In genomic region chr1:179511895-179512294, GRCm38 (mm10) we compare ENCODE assay signal across 22 mouse cellular contexts. TPM values are rescaled to one million over a fixed set of nuclear protein-coding genes. Genes with fewer than 3 reads are reported as not detected.
A peak's percentile ranks its signal among the peaks of the same experiment; 100 is the strongest.
DNase-seq lines count a peak whose midpoint lies in the region; ATAC-seq lines count a peak whose summit lies in the region.
"Had no signal": no experiment of that assay in that cellular context is flagged by ENCODE, and none has a peak within 500 bp of the region (broad histone marks: within the 10 kb centered on the region; RNA-seq: fewer than 3 reads in every experiment).

No protein-coding gene starts in this region.

- no peaks in the 10 kb centered on the region for H3K27me3 ChIP-seq in forebrain, embryonic 14.5 days (replicated peaks; ENCODE audit: control insufficient read depth, insufficient read depth, low read length)
- H3K27me3 ChIP-seq in forebrain, embryonic 10.5 days (ENCODE audit: poor library complexity, severe bottlenecking), result no peaks in the 10 kb centered on the region
- H3K27me3 ChIP-seq in midbrain, embryonic 14.5 days (ENCODE audit: control insufficient read depth, insufficient read depth, low read length), result no peaks in the 10 kb centered on the region
- H3K27me3 ChIP-seq in hindbrain, embryonic 12.5 days, result no peaks in the 10 kb centered on the region
- H3K27me3 ChIP-seq: limb, embryonic 15.5 days; liver, embryonic 15.5 days; neural tube, embryonic 12.5 days had no signal

- no peak overlapping the region for H3K4me2 ChIP-seq in forebrain, embryonic 14.5 days (ENCODE audit: low read length)
- no peak overlapping the region for H3K4me2 ChIP-seq in midbrain, embryonic 14.5 days (ENCODE audit: low read length)
- no peak overlapping the region for H3K4me2 ChIP-seq in hindbrain, embryonic 12.5 days (replicated peaks)
- H3K4me2 ChIP-seq: limb, embryonic 15.5 days; liver, embryonic 15.5 days; neural tube, embryonic 12.5 days had no signal

- no peak overlapping the region for H3K4me3 ChIP-seq in forebrain, embryonic 14.5 days (ENCODE audit: low read depth, low read length)
- H3K4me3 ChIP-seq in forebrain, embryonic 10.5 days, result no peak overlapping the region
- H3K4me3 ChIP-seq in midbrain, embryonic 14.5 days (replicated peaks; ENCODE audit: low read depth, low read length), result no peak overlapping the region
- H3K4me3 ChIP-seq in hindbrain, embryonic 12.5 days, result no peak overlapping the region
- H3K4me3 ChIP-seq: limb, embryonic 15.5 days; liver, embryonic 15.5 days; midbrain, embryonic 10.5 days; neural tube, embryonic 12.5 days had no signal

- no peak for ATAC-seq in forebrain, embryonic 14.5 days
- ATAC-seq in midbrain, embryonic 14.5 days (ENCODE audit: low FRiP score, low TSS enrichment), result no peak
- no peak for ATAC-seq in hindbrain, embryonic 12.5 days (ENCODE audit: low FRiP score)
- ATAC-seq: CD4-positive, CD25-positive, alpha-beta regulatory T cell, adult 4 months had no signal

- no peak overlapping the region for H3K9ac ChIP-seq in forebrain, embryonic 14.5 days (ENCODE audit: low read length)
- H3K9ac ChIP-seq in midbrain, embryonic 14.5 days (replicated peaks; ENCODE audit: low read length), result no peak overlapping the region
- H3K9ac ChIP-seq in hindbrain, embryonic 12.5 days, result no peak overlapping the region
- H3K9ac ChIP-seq: limb, embryonic 15.5 days; liver, embryonic 15.5 days; neural tube, embryonic 12.5 days had no signal

- WGBS in forebrain, embryonic 14.5 days, result 85% methylated on average over 7 of the region's 7 CpGs
- 92% methylated on average over 7 of the region's 7 CpGs for WGBS in forebrain, embryonic 10.5 days
- WGBS in midbrain, embryonic 14.5 days, result 85% methylated on average over 7 of the region's 7 CpGs
- 85% methylated on average over 7 of the region's 7 CpGs for WGBS in hindbrain, embryonic 12.5 days

- H3K36me3 ChIP-seq in forebrain, embryonic 14.5 days (ENCODE audit: control insufficient read depth, insufficient read depth, low read length), result no peaks in the 10 kb centered on the region
- no peaks in the 10 kb centered on the region for H3K36me3 ChIP-seq in forebrain, embryonic 10.5 days (replicated peaks)
- no peaks in the 10 kb centered on the region for H3K36me3 ChIP-seq in midbrain, embryonic 14.5 days (ENCODE audit: control insufficient read depth, insufficient read depth, low read length)
- H3K36me3 ChIP-seq in hindbrain, embryonic 12.5 days, result no peaks in the 10 kb centered on the region
- H3K36me3 ChIP-seq: limb, embryonic 15.5 days; liver, embryonic 15.5 days; midbrain, embryonic 10.5 days; neural tube, embryonic 12.5 days had no signal

- H3K9me3 ChIP-seq in forebrain, embryonic 14.5 days (replicated peaks; ENCODE audit: control insufficient read depth, low read length), result no peaks in the 10 kb centered on the region
- no peaks in the 10 kb centered on the region for H3K9me3 ChIP-seq in forebrain, embryonic 10.5 days
- H3K9me3 ChIP-seq in midbrain, embryonic 14.5 days (ENCODE audit: control insufficient read depth, low read length), result no peaks in the 10 kb centered on the region
- H3K9me3 ChIP-seq in hindbrain, embryonic 12.5 days (replicated peaks), result no peaks in the 10 kb centered on the region
- H3K9me3 ChIP-seq: G1E; limb, embryonic 15.5 days; liver, embryonic 15.5 days; midbrain, embryonic 10.5 days; neural tube, embryonic 12.5 days had no signal

- peak; percentile 14 for DNase-seq in forebrain, embryonic 14.5 days (ENCODE audit: low spot score)
- DNase-seq in forebrain, embryonic 10.5 days (ENCODE audit: extremely low spot score, low spot score), result no peak
- peak; percentile 3 to 33 for DNase-seq in left cerebral cortex, adult 18-20 months (ENCODE audit: low spot score in 2 of 2)
- DNase-seq in left cerebral cortex, postnatal 4 days, result no peak
- DNase-seq in ES-CJ7 (ENCODE audit: low read depth, low spot score), result peak; percentile 38
- DNase-seq in natural killer cell, adult 2 months (ENCODE audit: low spot score in 2 of 2), result peak; percentile 20 to 35
- no peak for DNase-seq in midbrain, embryonic 14.5 days
- DNase-seq: adrenal gland, postnatal 25 days; cerebellum, adult 11-12 months; cerebellum, postnatal 14 days; embryo, embryonic 11 days; gastrocnemius, postnatal 36 days; kidney, adult 8-10 months; kidney, postnatal 25 days had no signal

- 0 out of 2 replicates have a peak, but pooled peaks cover 2% of the 10 kb centered on the region for H3K4me1 ChIP-seq in forebrain, embryonic 14.5 days (ENCODE audit: control insufficient read depth, insufficient read depth, low read length)
- peaks cover 7% of the 10 kb centered on the region for H3K4me1 ChIP-seq in forebrain, embryonic 10.5 days
- H3K4me1 ChIP-seq in midbrain, embryonic 14.5 days (ENCODE audit: control insufficient read depth, insufficient read depth, low read length), result peaks cover 4% of the 10 kb centered on the region
- H3K4me1 ChIP-seq in hindbrain, embryonic 12.5 days, result peaks cover 5% of the 10 kb centered on the region

- intact Hi-C loops in left cerebral cortex, postnatal 4 days (cut with DNase I), result no loop called here

- H3K27ac ChIP-seq in forebrain, embryonic 14.5 days (ENCODE audit: low read depth, low read length), result no peak overlapping the region
- no peak overlapping the region for H3K27ac ChIP-seq in forebrain, embryonic 10.5 days
- H3K27ac ChIP-seq in midbrain, embryonic 14.5 days (replicated peaks; ENCODE audit: low read depth, low read length), result no peak overlapping the region
- H3K27ac ChIP-seq in hindbrain, embryonic 12.5 days, result no peak overlapping the region
- H3K27ac ChIP-seq: limb, embryonic 15.5 days; liver, embryonic 15.5 days; macrophage; midbrain, embryonic 10.5 days; neural tube, embryonic 12.5 days had no signal

RNA-seq across cellular contexts. Expression of gene Smyd3, which starts 5.9 kb away (rescaled TPM):
- 18.2 and 26.1 TPM in 2 replicates for polyA plus RNA-seq in forebrain, embryonic 14.5 days (2014; fragmentation: Nextera tagmentation; extraction: Ambion mirVana)
- polyA plus RNA-seq in forebrain, embryonic 10.5 days (2016; fragmentation: Nextera tagmentation; extraction: Ambion mirVana), result 14.7 and 18.0 TPM in 2 replicates
- 10 to 100 TPM; 26.6 to 27.4 TPM for total RNA-seq in left cerebral cortex, adult 18-20 months (2021)
- 10 to 100 TPM; 34.0 to 39.8 TPM for total RNA-seq in left cerebral cortex, postnatal 4 days (2021)
- polyA plus RNA-seq in midbrain, embryonic 14.5 days (2014; fragmentation: Nextera tagmentation; extraction: Ambion mirVana), result 14.4 and 21.5 TPM in 2 replicates
- polyA plus RNA-seq in hindbrain, embryonic 12.5 days (2016; fragmentation: Nextera tagmentation; extraction: Ambion mirVana), result 19.4 and 20.8 TPM in 2 replicates

RNA-seq across cellular contexts. Expression of gene Tfb2m, which starts 34.2 kb away (rescaled TPM):
- 37.2 and 45.7 TPM in 2 replicates for polyA plus RNA-seq in forebrain, embryonic 14.5 days (2014; fragmentation: Nextera tagmentation; extraction: Ambion mirVana)
- 22.9 and 27.2 TPM in 2 replicates for polyA plus RNA-seq in forebrain, embryonic 10.5 days (2016; fragmentation: Nextera tagmentation; extraction: Ambion mirVana)
- 10 to 100 TPM; 20.8 to 23.8 TPM for total RNA-seq in left cerebral cortex, adult 18-20 months (2021)
- 10 to 100 TPM; 28.1 to 28.2 TPM for total RNA-seq in left cerebral cortex, postnatal 4 days (2021)
- 28.4 and 32.6 TPM in 2 replicates for polyA plus RNA-seq in midbrain, embryonic 14.5 days (2014; fragmentation: Nextera tagmentation; extraction: Ambion mirVana)
- 30.0 and 34.8 TPM in 2 replicates for polyA plus RNA-seq in hindbrain, embryonic 12.5 days (2016; fragmentation: Nextera tagmentation; extraction: Ambion mirVana)

RNA-seq across cellular contexts. Expression of gene Cnst, which starts 34.3 kb away (rescaled TPM):
- polyA plus RNA-seq in forebrain, embryonic 14.5 days (2014; fragmentation: Nextera tagmentation; extraction: Ambion mirVana), result 23.3 and 28.1 TPM in 2 replicates
- 17.4 and 18.5 TPM in 2 replicates for polyA plus RNA-seq in forebrain, embryonic 10.5 days (2016; fragmentation: Nextera tagmentation; extraction: Ambion mirVana)
- total RNA-seq in left cerebral cortex, adult 18-20 months (2021), result 10 to 100 TPM; 37.2 to 40.1 TPM
- 10 to 100 TPM; 26.3 to 28.9 TPM for total RNA-seq in left cerebral cortex, postnatal 4 days (2021)
- polyA plus RNA-seq in midbrain, embryonic 14.5 days (2014; fragmentation: Nextera tagmentation; extraction: Ambion mirVana), result 20.7 and 28.0 TPM in 2 replicates
- polyA plus RNA-seq in hindbrain, embryonic 12.5 days (2016; fragmentation: Nextera tagmentation; extraction: Ambion mirVana), result 32.1 and 33.4 TPM in 2 replicates

Comparison
In these comparisons a context has a peak if more than half of its experiments do, and no peak if none do; other contexts are left out.
1. DNase-seq: peak in forebrain, embryonic 14.5 days (single experiment), left cerebral cortex, adult 18-20 months (2 of 2), ES-CJ7 (single experiment) and natural killer cell, adult 2 months (2 of 2); none in forebrain, embryonic 10.5 days (single experiment), left cerebral cortex, postnatal 4 days (single experiment) and midbrain, embryonic 14.5 days (single experiment).